Mouse (Mus musculus): ENCODE measurements around the gene Kin. TPM values are rescaled to one million over a fixed set of nuclear protein-coding genes. Genes with fewer than 3 reads are reported as not detected.

Gene Kin
- total and polyA plus RNA-seq, 2 experiments from 2014 or later, result 17.5 to 17.9 TPM

DNA sequence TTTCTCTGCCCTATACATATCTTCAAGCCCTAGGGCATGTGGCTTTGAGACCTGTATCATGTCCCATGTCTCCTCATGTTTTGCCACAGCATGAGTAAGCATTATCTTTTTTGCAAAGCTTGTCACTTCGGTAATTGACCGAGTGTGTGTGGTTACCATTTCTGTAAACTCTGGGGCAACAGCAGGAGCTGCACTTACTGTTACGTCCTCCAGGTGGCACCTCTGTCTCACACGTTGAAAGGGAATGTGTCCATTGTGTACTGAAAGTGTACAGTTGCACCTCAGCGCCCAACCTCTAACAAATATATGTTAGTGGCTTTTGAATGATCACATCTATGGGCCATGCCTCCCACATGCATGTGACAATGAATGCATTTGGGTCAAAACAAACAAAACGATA is 20.8 kb downstream of the Kin start:
- 38% methylated on average over 6 of the region's 6 CpGs for WGBS
- no peak for ATAC-seq

DNA sequence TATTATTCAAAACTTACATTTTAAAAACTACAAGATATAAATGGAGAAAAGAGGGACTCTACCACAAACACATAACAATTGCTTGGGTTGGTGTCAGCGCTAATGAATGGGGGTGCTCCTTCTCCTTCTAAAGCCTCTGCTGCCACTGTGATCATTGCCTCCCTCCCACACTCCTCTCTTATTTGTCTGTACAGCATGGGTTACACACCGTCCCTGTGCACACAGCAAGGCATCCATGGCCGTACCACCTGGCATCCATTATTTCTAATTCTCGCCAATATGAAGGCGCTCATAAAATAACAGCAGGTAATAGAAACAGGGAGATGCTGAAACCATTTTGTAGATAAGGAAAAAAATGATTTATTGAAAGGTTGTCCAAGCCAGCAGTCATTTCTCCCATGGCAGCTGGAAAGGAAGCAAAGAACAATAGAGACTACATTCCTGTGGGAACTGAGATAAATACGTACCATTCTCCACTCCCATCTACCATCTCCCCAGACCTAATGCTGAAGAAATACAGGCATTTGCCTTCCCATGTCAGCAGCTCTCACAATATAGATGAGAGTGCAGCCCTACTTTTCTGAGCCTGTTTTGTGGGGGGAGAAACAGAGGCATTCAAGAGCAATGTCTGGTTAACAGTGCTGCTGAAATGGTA is 28.3 kb downstream of the Kin start:
- Histone ChIP-seq H3K4me1 (ENCODE audit: insufficient read depth) (no peaks in the 10 kb centered on the region), H3K9ac (no peak overlapping the region), H3K27me3 (ENCODE audit: insufficient read depth, low read length) (no peaks in the 10 kb centered on the region), H3K36me3 (ENCODE audit: insufficient read depth) (no peaks in the 10 kb centered on the region), H3K9me3 (ENCODE audit: low read length) (no peaks in the 10 kb centered on the region), H3K4me3 (ENCODE audit: low read depth, low read length) (no peak overlapping the region), H3K27ac (ENCODE audit: low read depth, low read length) (no peak overlapping the region), H3K4me2 (ENCODE audit: low read depth) (no peak overlapping the region)
- TF ChIP-seq CTCF (IDR thresholded peaks at IDR 0.05; ENCODE audit: low read depth), result no peak
- ATAC-seq (no peak), DNase-seq (no peak)
- 76% methylated on average over 6 of the region's 6 CpGs for WGBS

More for the DNA sequence above, 20.8 kb downstream of the Kin start:
- H3K36me3 ChIP-seq (ENCODE audit: insufficient read depth), result no peaks in the 10 kb centered on the region
- TF ChIP-seq CTCF (IDR thresholded peaks at IDR 0.05; ENCODE audit: low read depth), result peak; percentile 91
- H3K27me3 ChIP-seq (ENCODE audit: insufficient read depth, low read length), result no peaks in the 10 kb centered on the region
- H3K9ac ChIP-seq, result no peak overlapping the region
- no peak overlapping the region for H3K4me3 ChIP-seq (ENCODE audit: low read depth, low read length)
- no peaks in the 10 kb centered on the region for H3K9me3 ChIP-seq (ENCODE audit: low read length)
- peak; percentile 68 for DNase-seq
- H3K4me1 ChIP-seq (ENCODE audit: insufficient read depth), result no peaks in the 10 kb centered on the region
- H3K27ac ChIP-seq (ENCODE audit: low read depth, low read length), result no peak overlapping the region
- H3K4me2 ChIP-seq (ENCODE audit: low read depth), result no peak overlapping the region

DNA sequence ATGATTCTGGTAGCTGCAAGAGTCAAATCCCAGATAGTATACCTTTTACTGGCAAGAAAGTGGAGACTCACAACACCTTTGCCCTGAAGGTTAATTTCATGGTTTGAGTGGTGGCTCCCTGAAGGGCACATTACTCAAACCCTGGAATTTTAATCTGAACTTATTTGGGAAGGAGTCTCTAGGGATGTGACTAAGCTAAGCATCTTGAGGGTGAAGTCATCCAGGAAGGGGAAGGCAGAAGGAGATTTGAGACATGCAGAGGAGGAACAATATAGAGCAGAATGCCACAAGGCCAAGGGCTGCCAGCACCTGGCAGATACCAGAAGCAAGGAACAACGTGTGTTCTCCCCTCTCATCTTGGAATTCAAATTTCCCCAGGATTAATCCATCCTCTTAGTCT is 38.4 kb downstream of the Kin start:
- Histone ChIP-seq H3K9ac (no peak overlapping the region), H3K9me3 (ENCODE audit: low read length) (no peaks in the 10 kb centered on the region), H3K27ac (ENCODE audit: low read depth, low read length) (no peak overlapping the region), H3K4me3 (ENCODE audit: low read depth, low read length) (no peak overlapping the region), H3K36me3 (ENCODE audit: insufficient read depth) (no peaks in the 10 kb centered on the region), H3K4me1 (ENCODE audit: insufficient read depth) (no peaks in the 10 kb centered on the region), H3K27me3 (ENCODE audit: insufficient read depth, low read length) (no peaks in the 10 kb centered on the region), H3K4me2 (ENCODE audit: low read depth) (no peak overlapping the region)
- 77% methylated on average over 1 of the region's 1 CpGs for WGBS
- no peak for ATAC-seq
- DNase-seq, result no peak
- TF ChIP-seq CTCF (IDR thresholded peaks at IDR 0.05; ENCODE audit: low read depth), result no peak

DNA sequence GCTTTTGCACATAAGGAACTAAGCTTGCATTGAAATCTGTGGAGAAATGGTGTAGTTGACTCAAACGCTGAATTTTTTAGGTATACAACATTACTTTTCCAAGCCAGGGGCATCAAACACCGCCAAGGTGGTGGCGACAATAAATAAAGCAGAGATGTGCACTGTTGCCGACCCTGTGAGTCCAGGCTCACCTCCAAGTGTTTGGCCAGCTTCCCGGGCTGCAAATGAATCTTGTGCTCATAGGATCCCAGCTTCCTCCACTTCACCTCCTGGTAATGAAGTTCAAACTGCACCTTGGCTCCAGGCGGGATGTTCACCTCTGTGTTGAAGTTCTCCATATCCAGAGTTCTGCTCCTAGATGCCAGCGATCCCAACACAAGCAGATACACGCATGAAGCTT is 38.9 kb downstream of the Kin start:
- ATAC-seq, result no peak
- Histone ChIP-seq H3K4me1 (ENCODE audit: insufficient read depth) (no peaks in the 10 kb centered on the region), H3K27me3 (ENCODE audit: insufficient read depth, low read length) (no peaks in the 10 kb centered on the region), H3K9ac (no peak overlapping the region), H3K27ac (ENCODE audit: low read depth, low read length) (no peak overlapping the region), H3K36me3 (ENCODE audit: insufficient read depth) (no peaks in the 10 kb centered on the region), H3K4me3 (ENCODE audit: low read depth, low read length) (no peak overlapping the region), H3K4me2 (ENCODE audit: low read depth) (no peak overlapping the region), H3K9me3 (ENCODE audit: low read length) (no peaks in the 10 kb centered on the region)
- DNase-seq, result no peak
- 83% methylated on average over 8 of the region's 8 CpGs for WGBS
- no peak for TF ChIP-seq CTCF (IDR thresholded peaks at IDR 0.05; ENCODE audit: low read depth)

DNA sequence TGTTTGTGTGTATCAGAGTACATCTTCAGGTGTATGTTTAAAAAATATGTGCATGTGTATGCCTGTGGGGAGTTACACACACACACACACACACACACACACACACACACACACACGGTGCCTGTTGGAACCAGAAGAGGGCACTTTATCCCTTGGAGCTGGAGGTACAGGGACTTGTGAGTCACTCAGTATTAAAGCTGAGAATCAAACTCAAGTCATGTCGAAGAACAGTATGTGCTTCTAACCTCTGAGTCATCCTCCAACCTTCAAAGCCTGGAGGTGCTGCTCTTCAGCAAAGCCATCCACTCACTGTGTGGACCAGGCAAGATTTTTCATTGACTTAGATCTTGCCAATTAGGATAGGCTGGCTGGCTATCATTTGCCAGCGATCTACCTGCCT is 41.4 kb downstream of the Kin start:
- H3K4me1 ChIP-seq (ENCODE audit: insufficient read depth), result no peaks in the 10 kb centered on the region
- H3K27me3 ChIP-seq (ENCODE audit: insufficient read depth, low read length), result no peaks in the 10 kb centered on the region
- H3K27ac ChIP-seq (ENCODE audit: low read depth, low read length), result no peak overlapping the region
- DNase-seq, result no peak
- no peak overlapping the region for H3K4me2 ChIP-seq (ENCODE audit: low read depth)
- WGBS, result 69% methylated on average over 3 of the region's 3 CpGs
- TF ChIP-seq CTCF (IDR thresholded peaks at IDR 0.05; ENCODE audit: low read depth), result no peak
- no peak overlapping the region for H3K4me3 ChIP-seq (ENCODE audit: low read depth, low read length)
- ATAC-seq, result no peak
- H3K9me3 ChIP-seq (ENCODE audit: low read length), result no peaks in the 10 kb centered on the region
- no peak overlapping the region for H3K9ac ChIP-seq
- H3K36me3 ChIP-seq (ENCODE audit: insufficient read depth), result no peaks in the 10 kb centered on the region

DNA sequence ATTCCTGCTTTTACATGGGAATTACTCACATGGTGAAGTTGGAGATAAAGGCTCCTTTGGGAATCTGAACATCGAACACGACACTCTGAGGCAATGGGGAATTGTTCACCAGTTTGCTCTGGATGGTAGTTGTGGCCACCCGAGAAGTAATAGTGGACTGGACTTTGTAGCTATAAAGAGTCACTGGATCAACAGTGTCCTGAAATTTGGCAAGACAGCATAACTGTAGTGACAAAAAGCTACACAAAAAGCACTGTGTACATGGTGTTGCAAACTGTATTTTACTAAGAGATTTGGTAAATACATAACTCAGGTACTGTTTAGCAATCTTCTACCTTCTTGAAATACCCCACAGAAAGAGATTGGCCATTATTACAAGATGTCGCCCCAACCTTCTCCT is 45.7 kb downstream of the Kin start:
- TF ChIP-seq CTCF (IDR thresholded peaks at IDR 0.05; ENCODE audit: low read depth), result no peak
- WGBS, result 90% methylated on average over 4 of the region's 4 CpGs
- H3K27me3 ChIP-seq (ENCODE audit: insufficient read depth, low read length), result no peaks in the 10 kb centered on the region
- H3K4me1 ChIP-seq (ENCODE audit: insufficient read depth), result no peaks in the 10 kb centered on the region
- H3K9ac ChIP-seq, result no peak overlapping the region
- no peak overlapping the region for H3K27ac ChIP-seq (ENCODE audit: low read depth, low read length)
- H3K36me3 ChIP-seq (ENCODE audit: insufficient read depth), result no peaks in the 10 kb centered on the region
- ATAC-seq (no peak), DNase-seq (no peak)
- H3K4me3 ChIP-seq (ENCODE audit: low read depth, low read length), result no peak overlapping the region
- H3K9me3 ChIP-seq (ENCODE audit: low read length), result no peaks in the 10 kb centered on the region
- H3K4me2 ChIP-seq (ENCODE audit: low read depth), result no peak overlapping the region

DNA sequence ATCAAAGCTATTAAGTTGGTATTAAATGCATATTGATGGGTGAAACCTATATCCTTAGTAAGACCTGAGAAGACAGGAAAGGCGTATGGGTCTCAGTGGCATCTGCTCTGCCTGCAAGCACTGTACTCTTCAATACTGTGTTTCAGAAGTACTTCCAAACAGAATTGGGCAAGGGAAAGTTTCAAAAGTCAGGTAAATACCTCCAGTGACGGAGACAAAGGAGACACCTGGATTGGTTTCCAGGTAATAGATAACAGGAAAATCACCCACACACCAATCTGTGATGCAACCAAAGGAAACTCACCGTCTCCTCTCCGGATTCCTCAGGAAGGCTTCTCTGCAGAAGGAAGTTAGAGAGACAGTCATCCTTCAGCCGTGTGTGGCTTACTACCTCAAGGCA is 47.1 kb downstream of the Kin start:
- Histone ChIP-seq H3K9ac (no peak overlapping the region), H3K4me1 (ENCODE audit: insufficient read depth) (no peaks in the 10 kb centered on the region), H3K4me3 (ENCODE audit: low read depth, low read length) (no peak overlapping the region), H3K27ac (ENCODE audit: low read depth, low read length) (no peak overlapping the region), H3K27me3 (ENCODE audit: insufficient read depth, low read length) (no peaks in the 10 kb centered on the region), H3K36me3 (ENCODE audit: insufficient read depth) (no peaks in the 10 kb centered on the region), H3K4me2 (ENCODE audit: low read depth) (no peak overlapping the region), H3K9me3 (ENCODE audit: low read length) (no peaks in the 10 kb centered on the region)
- DNase-seq (no peak), ATAC-seq (no peak)
- 93% methylated on average over 5 of the region's 5 CpGs for WGBS
- TF ChIP-seq CTCF (IDR thresholded peaks at IDR 0.05; ENCODE audit: low read depth), result no peak

Measured in forebrain, postnatal 0 days (tissue).